Mouse (Mus musculus) naive thymus-derived CD4-positive, alpha-beta T cell, adult 5 months (primary cell): Measurements from ENCODE around the gene Tbx5. TPM values are rescaled to one million over a fixed set of nuclear protein-coding genes. Genes with fewer than 3 reads are reported as not detected.

Experiments used
- polyA plus RNA-seq: library from polyadenylated mRNA; unstranded; fragments of 100-300 nt; shearing (Covaris generic); gene quantifications from one replicate; pipeline ENCODE4 v1.2.1, GENCODE M21; 2017

Tbx5 gene
- not detected for polyA plus RNA-seq

DNA sequence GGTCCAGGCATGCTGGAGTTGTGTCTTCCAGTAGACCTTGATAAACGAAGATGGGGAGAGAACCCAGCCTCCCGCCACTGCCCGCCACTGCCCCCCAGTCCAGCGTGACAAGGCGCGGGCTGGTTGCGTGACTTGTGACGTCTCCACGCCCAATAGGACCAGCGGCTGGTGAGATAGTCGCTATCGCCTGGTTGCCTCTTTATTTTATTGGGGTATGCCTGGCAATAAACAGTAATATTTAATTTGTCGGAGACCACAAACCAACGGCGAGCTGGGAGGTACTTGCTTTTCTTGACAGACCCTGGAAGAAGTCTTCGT is at the start of gene Tbx5:
Gene Tbx5, plus strand, starts transcription at position 190 of the 318 bp plus-strand sequence.

Other genes starting within 250 kb of the Tbx5 start
- not detected for gene Tbx3, start 162.0 kb upstream of the Tbx5 start, polyA plus RNA-seq